Mouse (Mus musculus) erythroblast, embryonic 14.5 days (primary cell): ENCODE data around the gene Card14.

Experiments
- GATA1 ChIP-seq: IDR thresholded peaks from 2 replicates; pipeline ENCODE4 v1.6.1; 2012; ENCODE audit warnings: low read length, inconsistent platforms, mixed read lengths
- TAL1 ChIP-seq: IDR thresholded peaks from 3 replicates; pipeline ENCODE4 v1.6.1; 2012; ENCODE audit warnings: low read length, inconsistent platforms, mixed read lengths

GRCm38 (mm10) chr11:119338271-119339059 is 30.9 kb downstream of the Card14 start:
- TF ChIP-seq GATA1 (no peak), TAL1 (no peak)
